Mouse (Mus musculus): ENCODE measurements around the gene Hist1h4d. TPM values are rescaled to one million over a fixed set of nuclear protein-coding genes. Genes with fewer than 3 reads are reported as not detected.

Gene Hist1h4d
- total and polyA plus RNA-seq, 3 experiments, result 11.7 to 1,889 TPM; not detected in 1

GRCm38 (mm10) chr13:23610393-23610792 is 29.0 kb downstream of the Hist1h4d start:
- H3K27me3 ChIP-seq (ENCODE audit: control insufficient read depth in 1 of 2, insufficient read depth in 2 of 2, low read length in 2 of 2), result no peaks in the 10 kb centered on the region
- TF ChIP-seq JUND (IDR thresholded peaks at IDR 0.05; ENCODE audit: low read depth, low read length) (no peak), TBP (IDR thresholded peaks at IDR 0.05; ENCODE audit: low read depth, low read length) (peak; percentile 86), HCFC1 (IDR thresholded peaks at IDR 0.05; ENCODE audit: low read depth, low read length) (no peak)
- peaks cover 0 to 12% of the 10 kb centered on the region in 2 experiments; a peak in 2 of 4 replicates for H3K36me3 ChIP-seq (ENCODE audit: control insufficient read depth in 1 of 2, insufficient read depth in 2 of 2, low read length in 2 of 2)
- H3K79me2 ChIP-seq (ENCODE audit: control insufficient read depth, insufficient read depth, low read length, poor library complexity), result no peaks in the 10 kb centered on the region
- no peak overlapping the region for H3K27ac ChIP-seq (ENCODE audit: control insufficient read depth, low read depth, low read length)
- no peak overlapping the region for H3K4me3 ChIP-seq (ENCODE audit: control insufficient read depth in 1 of 2, insufficient read depth in 1 of 2, low read depth in 2 of 2, low read length in 2 of 2)
- no peaks in the 10 kb centered on the region for H3K9me3 ChIP-seq (replicated peaks; ENCODE audit: insufficient read depth, low read length)
- H3K4me1 ChIP-seq (ENCODE audit: control insufficient read depth in 1 of 2, insufficient read depth in 2 of 2, low read length in 2 of 2), result peaks cover 0 to 8% of the 10 kb centered on the region in 2 experiments; a peak in 2 of 4 replicates
- DNase-seq (ENCODE audit: low read depth, low spot score), result no peak
- no peak overlapping the region for H3K9ac ChIP-seq (ENCODE audit: control insufficient read depth, low read depth, low read length, poor library complexity, severe bottlenecking)

GRCm38 (mm10) chr13:23611638-23612037 is 30.2 kb downstream of the Hist1h4d start:
- Histone ChIP-seq H3K4me3 (ENCODE audit: control insufficient read depth in 1 of 2, insufficient read depth in 1 of 2, low read depth in 2 of 2, low read length in 2 of 2) (no peak overlapping the region), H3K9me3 (replicated peaks; ENCODE audit: insufficient read depth, low read length) (no peaks in the 10 kb centered on the region)

GRCm38 (mm10) chr13:23620056-23620732 is 38.8 kb downstream of the Hist1h4d start:
- Histone ChIP-seq H3K4me3 (ENCODE audit: control insufficient read depth in 1 of 2, insufficient read depth in 1 of 2, low read depth in 2 of 2, low read length in 2 of 2) (peak overlapping the region; percentile 38 to 43), H3K79me2 (ENCODE audit: control insufficient read depth, insufficient read depth, low read length, poor library complexity) (peaks cover 2% of the 10 kb centered on the region; the same call in 1 of the 2 replicates), H3K27me3 (ENCODE audit: control insufficient read depth in 1 of 2, insufficient read depth in 2 of 2, low read length in 2 of 2) (peaks cover 0 to 2% of the 10 kb centered on the region in 2 experiments; a peak in 1 of 4 replicates), H3K4me1 (ENCODE audit: control insufficient read depth in 1 of 2, insufficient read depth in 2 of 2, low read length in 2 of 2) (peaks cover 0 to 10% of the 10 kb centered on the region in 2 experiments; a peak in 2 of 4 replicates), H3K36me3 (ENCODE audit: control insufficient read depth in 1 of 2, insufficient read depth in 2 of 2, low read length in 2 of 2) (peaks cover 0 to 9% of the 10 kb centered on the region in 2 experiments; a peak in 2 of 4 replicates), H3K27ac (ENCODE audit: control insufficient read depth, low read depth, low read length) (peak overlapping the region; percentile 81), H3K9me3 (replicated peaks; ENCODE audit: insufficient read depth, low read length) (no peaks in the 10 kb centered on the region), H3K9ac (ENCODE audit: control insufficient read depth, low read depth, low read length, poor library complexity, severe bottlenecking) (peak overlapping the region; percentile 49)
- TF ChIP-seq GATA1 (IDR thresholded peaks at IDR 0.05; ENCODE audit: low read depth, low read length) (peak; percentile 82), CHD1 (IDR thresholded peaks at IDR 0.05; ENCODE audit: low read depth, low read length) (peak; percentile 92), EP300 (IDR thresholded peaks at IDR 0.05; ENCODE audit: low read depth in 1 of 2, low read length in 2 of 2) (0 out of 4 replicates have a peak, but pooled peaks of 1 of the 2 experiments have one; percentile 13), ZMIZ1 (IDR thresholded peaks at IDR 0.05; ENCODE audit: low read depth, low read length) (0 out of 2 replicates have a peak, but pooled peaks have one; percentile 57), ZNF384 (IDR thresholded peaks at IDR 0.05; ENCODE audit: low read depth, low read length) (no peak), NELFE (IDR thresholded peaks at IDR 0.05; ENCODE audit: low read depth, low read length) (no peak), MAX (IDR thresholded peaks at IDR 0.05; ENCODE audit: low read length) (0 out of 2 replicates have a peak, but pooled peaks have one; percentile 48)
- DNase-seq (ENCODE audit: low read depth, low spot score), result peak; percentile 76

More at GRCm38 (mm10) chr13:23611638-23612037, 30.2 kb downstream of the Hist1h4d start:
- no peaks in the 10 kb centered on the region for H3K27me3 ChIP-seq (ENCODE audit: control insufficient read depth in 1 of 2, insufficient read depth in 2 of 2, low read length in 2 of 2)
- no peaks in the 10 kb centered on the region for H3K79me2 ChIP-seq (ENCODE audit: control insufficient read depth, insufficient read depth, low read length, poor library complexity)
- H3K27ac ChIP-seq (ENCODE audit: control insufficient read depth, low read depth, low read length), result no peak overlapping the region
- peaks cover 0 to 8% of the 10 kb centered on the region in 2 experiments; a peak in 2 of 4 replicates for H3K4me1 ChIP-seq (ENCODE audit: control insufficient read depth in 1 of 2, insufficient read depth in 2 of 2, low read length in 2 of 2)
- TF ChIP-seq ZMIZ1 (IDR thresholded peaks at IDR 0.05; ENCODE audit: low read depth, low read length) (no peak), RAD21 (IDR thresholded peaks at IDR 0.05; ENCODE audit: low read depth, low read length) (no peak), JUND (IDR thresholded peaks at IDR 0.05; ENCODE audit: low read depth, low read length) (no peak), BHLHE40 (IDR thresholded peaks at IDR 0.05; ENCODE audit: borderline replicate concordance, low read depth, low read length) (no peak), ZNF384 (IDR thresholded peaks at IDR 0.05; ENCODE audit: low read depth, low read length) (no peak), UBTF (IDR thresholded peaks at IDR 0.05; ENCODE audit: borderline replicate concordance, insufficient read depth, low read depth, low read length) (no peak), NELFE (IDR thresholded peaks at IDR 0.05; ENCODE audit: low read depth, low read length) (no peak), TAL1 (IDR thresholded peaks at IDR 0.05; ENCODE audit: low read length) (no peak), SMC3 (IDR thresholded peaks at IDR 0.05; ENCODE audit: low read depth, low read length) (no peak)
- H3K9ac ChIP-seq (ENCODE audit: control insufficient read depth, low read depth, low read length, poor library complexity, severe bottlenecking), result no peak overlapping the region
- peaks cover 0 to 12% of the 10 kb centered on the region in 2 experiments; a peak in 2 of 4 replicates for H3K36me3 ChIP-seq (ENCODE audit: control insufficient read depth in 1 of 2, insufficient read depth in 2 of 2, low read length in 2 of 2)
- DNase-seq (ENCODE audit: low read depth, low spot score), result no peak

All from MEL (cell line).